8 mouse cellular contexts compared by ENCODE assay signal in genomic region chr17:46202421-46203071, GRCm38 (mm10). TPM values are rescaled to one million over a fixed set of nuclear protein-coding genes. Genes with fewer than 3 reads are reported as not detected.
DNase-seq lines count a peak whose midpoint lies in the region; ATAC-seq lines count a peak whose summit lies in the region.

TSS of gene Polh (minus strand) at chr17:46202645.
TSS of gene Xpo5 (plus strand) at chr17:46202782.

- intact Hi-C loops in gastrocnemius, postnatal 14 days (cut with DNase I; ENCODE audit: low total_unique reads), result no loop called here
- intact Hi-C loops in left cerebral cortex, postnatal 10 days (cut with DNase I), result no loop called here

- peak; percentile 94 for DNase-seq in adipocyte (ENCODE audit: low spot score)
- peak; percentile 96 for DNase-seq in embryo, embryonic 10 days (ENCODE audit: low spot score)
- peak; percentile 93 for DNase-seq in gastrocnemius, postnatal 14 days
- DNase-seq in left cerebral cortex, postnatal 10 days (ENCODE audit: extremely low spot score in 1 of 2, low spot score in 2 of 2), result peak; percentile 87 to 95
- peak; percentile 92 for DNase-seq in right cerebral cortex, postnatal 25 days
- DNase-seq in urinary bladder, postnatal 4 days (ENCODE audit: low spot score in 2 of 2), result peak; percentile 93

- peak; percentile 84 for ATAC-seq in inflammation-experienced regulatory T-cells, adult 6 months
- peak; percentile 97 for ATAC-seq in megakaryocyte-erythroid progenitor cell, adult 5-6 weeks (replicated peaks; ENCODE audit: low FRiP score, low TSS enrichment, poor library complexity, severe bottlenecking)

RNA-seq across cellular contexts. Expression of gene Polh, which starts in this region (rescaled TPM):
- total RNA-seq in gastrocnemius, postnatal 14 days (2021), result 10 to 100 TPM; 11.2 to 13.5 TPM
- 10 to 100 TPM in 1 of 3 experiments, 1 to 10 TPM in 2; 6.4 to 20.1 (median 8.2) TPM for polyA plus RNA-seq in inflammation-experienced regulatory T-cells, adult 6 months (2017; shearing (Covaris generic))
- total RNA-seq in left cerebral cortex, postnatal 10 days (2021), result 1 to 10 TPM; 6.3 to 7.8 TPM
- total RNA-seq in megakaryocyte-erythroid progenitor cell, adult 5-6 weeks (2014; fragmentation: Nextera tagmentation), result 19.9 and 27.9 TPM in 2 replicates
- total RNA-seq in megakaryocyte-erythroid progenitor cell, adult 5-6 weeks (2017), result 22.5 and 30.3 TPM in 2 replicates

RNA-seq across cellular contexts. Expression of gene Xpo5, which starts in this region (rescaled TPM):
- total RNA-seq in gastrocnemius, postnatal 14 days (2021), result 10 to 100 TPM; 11.5 to 12.6 TPM
- 10 to 100 TPM; 24.9 to 35.4 (median 28.8) TPM for polyA plus RNA-seq in inflammation-experienced regulatory T-cells, adult 6 months (2017; shearing (Covaris generic))
- total RNA-seq in left cerebral cortex, postnatal 10 days (2021), result 10 to 100 TPM; 40.0 to 41.9 TPM
- 58.7 and 74.9 TPM in 2 replicates for total RNA-seq in megakaryocyte-erythroid progenitor cell, adult 5-6 weeks (2014; fragmentation: Nextera tagmentation)
- total RNA-seq in megakaryocyte-erythroid progenitor cell, adult 5-6 weeks (2017), result 74.0 and 81.7 TPM in 2 replicates

Comparison
In these comparisons a context has a peak if more than half of its experiments do, and no peak if none do; other contexts are left out.
1. Peak in every context shown above with its lines: DNase-seq and ATAC-seq.